Mouse (Mus musculus): ENCODE measurements at regions not wholly inside any gene's neighbourhood (a gene's known extent, or its start where the extent isn't known, plus 50 kb on each side); places are given as distances from the start of the nearest gene placed in this dataset.
A peak's percentile ranks its signal among the peaks of the same experiment; 100 is the strongest.
"Not testable (repeated sequence)": the region's sequence is repeated elsewhere in the genome, so short reads cannot be mapped to it uniquely, and the experiment has no call there.

DNA sequence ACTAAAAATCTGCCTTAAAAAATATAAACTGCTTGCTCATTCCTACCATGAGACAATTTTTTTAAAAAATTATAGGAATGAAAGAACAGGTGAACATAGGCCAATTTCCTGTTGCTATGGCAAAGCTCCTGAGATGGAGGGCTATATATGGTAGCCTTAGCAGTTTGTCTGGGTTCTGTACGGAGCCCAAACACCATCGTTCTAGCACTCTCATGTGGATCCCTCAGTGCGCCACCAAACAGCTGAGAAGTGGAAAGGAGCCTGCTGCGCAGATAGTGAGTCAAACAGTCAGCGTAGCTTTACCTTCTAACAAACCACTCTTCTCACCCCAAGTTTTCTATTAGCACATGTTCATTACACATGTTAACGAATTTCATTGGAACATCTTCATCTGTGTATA lies 168.9 kb upstream of the Plcz1 start:
- no peaks in the 10 kb centered on the region for H3K36me3 ChIP-seq
- H3K4me3 ChIP-seq (replicated peaks): no peak overlapping the region
- H3K9me3 ChIP-seq: no peaks in the 10 kb centered on the region
- H3K4me1 ChIP-seq (replicated peaks): 0 out of 2 replicates have a peak, but pooled peaks cover 2% of the 10 kb centered on the region
- WGBS: 93% methylated on average over 6 of the region's 6 CpGs
- no peak overlapping the region for H3K27ac ChIP-seq
- no peak for ATAC-seq
- no peak overlapping the region for H3K9ac ChIP-seq
- no peaks in the 10 kb centered on the region for H3K27me3 ChIP-seq (replicated peaks)
- H3K4me2 ChIP-seq (replicated peaks): no peak overlapping the region

GRCm38 (mm10) chr6:140209083-140209482 lies 167.8 kb upstream of the Plcz1 start:
- H3K4me3 ChIP-seq (replicated peaks): no peak overlapping the region
- H3K9me3 ChIP-seq: no peaks in the 10 kb centered on the region
- 0 out of 2 replicates have a peak, but pooled peaks have one; percentile 25 for ATAC-seq
- 0 out of 2 replicates have a peak, but pooled peaks cover 2% of the 10 kb centered on the region for H3K4me1 ChIP-seq (replicated peaks)
- H3K4me2 ChIP-seq (replicated peaks): no peak overlapping the region
- H3K36me3 ChIP-seq: no peaks in the 10 kb centered on the region
- H3K9ac ChIP-seq: no peak overlapping the region
- H3K27me3 ChIP-seq (replicated peaks): no peaks in the 10 kb centered on the region
- H3K27ac ChIP-seq: no peak overlapping the region
- 59% methylated on average over 14 of the region's 14 CpGs for WGBS

- Histone ChIP-seq H3K27me3 (replicated peaks) (no peaks in the 10 kb centered on the region), H3K27ac (no peak overlapping the region), H3K4me1 (replicated peaks) (0 out of 2 replicates have a peak, but pooled peaks cover 2% of the 10 kb centered on the region), H3K4me2 (replicated peaks) (no peak overlapping the region), H3K9me3 (no peaks in the 10 kb centered on the region), H3K4me3 (replicated peaks) (no peak overlapping the region), H3K36me3 (no peaks in the 10 kb centered on the region), H3K9ac (no peak overlapping the region)
- no peak for ATAC-seq
- 84% methylated on average over 3 of the region's 3 CpGs for WGBS
These were observed 167.1 kb upstream of the Plcz1 start for GRCm38 (mm10) chr6:140208375-140208774.

DNA sequence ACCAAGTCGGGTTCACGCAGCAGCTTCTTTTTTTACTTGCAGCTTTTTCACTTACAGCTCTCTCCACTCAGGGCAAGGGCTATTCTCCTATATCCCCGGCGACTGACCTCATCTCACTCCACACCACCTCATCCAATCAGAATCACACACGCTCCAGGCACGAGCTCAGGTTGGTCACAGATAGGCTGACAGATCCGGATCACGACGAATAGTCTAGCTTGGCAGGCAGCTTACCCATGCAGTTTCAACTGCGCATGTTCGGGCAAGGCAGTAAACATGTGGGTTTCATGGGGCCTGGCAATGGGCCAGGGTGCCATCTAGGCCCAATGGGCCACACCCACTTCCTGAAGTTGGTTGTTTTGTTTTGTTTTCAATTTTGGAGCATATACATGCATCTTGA lies 165.4 kb upstream of the Plcz1 start:
- not testable (repeated sequence) for H3K9ac ChIP-seq; H3K4me2 ChIP-seq (replicated peaks); H3K4me3 ChIP-seq (replicated peaks); H3K4me1 ChIP-seq (replicated peaks); H3K27ac ChIP-seq; ATAC-seq; H3K9me3 ChIP-seq; H3K36me3 ChIP-seq; H3K27me3 ChIP-seq (replicated peaks)
- WGBS: 89% methylated on average over 11 of the region's 11 CpGs

GRCm38 (mm10) chr6:140201356-140201755 lies 160.1 kb upstream of the Plcz1 start:
- ATAC-seq: no peak
- Histone ChIP-seq H3K36me3 (no peaks in the 10 kb centered on the region), H3K27me3 (replicated peaks) (no peaks in the 10 kb centered on the region), H3K4me3 (replicated peaks) (no peak overlapping the region), H3K27ac (no peak overlapping the region), H3K4me2 (replicated peaks) (no peak overlapping the region), H3K9me3 (no peaks in the 10 kb centered on the region), H3K9ac (no peak overlapping the region), H3K4me1 (replicated peaks) (no peaks in the 10 kb centered on the region)
- 81% methylated on average over 1 of the region's 1 CpGs for WGBS

- H3K36me3 ChIP-seq: no peaks in the 10 kb centered on the region
- no peak overlapping the region for H3K27ac ChIP-seq
- no peak overlapping the region for H3K9ac ChIP-seq
- WGBS: 69% methylated on average over 5 of the region's 5 CpGs
- H3K9me3 ChIP-seq: no peaks in the 10 kb centered on the region
- no peak for ATAC-seq
- H3K27me3 ChIP-seq (replicated peaks): no peaks in the 10 kb centered on the region
- H3K4me2 ChIP-seq (replicated peaks): no peak overlapping the region
- H3K4me3 ChIP-seq (replicated peaks): no peak overlapping the region
- H3K4me1 ChIP-seq (replicated peaks): no peaks in the 10 kb centered on the region
These were observed 159.1 kb upstream of the Plcz1 start for GRCm38 (mm10) chr6:140200322-140200721.

DNA sequence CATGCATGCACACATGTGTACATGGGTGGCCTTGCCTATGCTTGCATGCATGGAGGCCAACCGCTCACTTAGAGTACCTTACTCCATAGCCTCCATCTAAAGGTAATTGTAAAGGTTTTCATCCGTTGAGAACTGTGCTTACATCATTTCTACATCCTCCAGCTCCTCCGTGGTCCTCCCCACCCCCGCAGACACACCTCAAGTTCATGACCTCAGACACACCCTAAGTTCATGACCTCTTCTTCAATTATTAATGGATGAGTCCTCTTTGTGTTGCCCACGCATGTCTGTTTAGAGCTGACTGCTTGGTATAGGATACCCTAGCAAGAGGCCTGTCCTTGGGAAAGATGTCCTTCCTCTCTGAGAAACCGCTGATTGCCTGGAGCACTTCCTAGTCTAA lies 156.8 kb upstream of the Plcz1 start:
- no peak overlapping the region for H3K4me3 ChIP-seq (replicated peaks)
- peaks cover 6% of the 10 kb centered on the region; the same call in 1 of the 2 replicates for H3K4me1 ChIP-seq (replicated peaks)
- no peak overlapping the region for H3K4me2 ChIP-seq (replicated peaks)
- ATAC-seq: no peak
- H3K9me3 ChIP-seq: no peaks in the 10 kb centered on the region
- H3K9ac ChIP-seq: no peak overlapping the region
- no peak overlapping the region for H3K27ac ChIP-seq
- WGBS: 77% methylated on average over 6 of the region's 6 CpGs
- no peaks in the 10 kb centered on the region for H3K36me3 ChIP-seq
- no peaks in the 10 kb centered on the region for H3K27me3 ChIP-seq (replicated peaks)

- H3K9me3 ChIP-seq: no peaks in the 10 kb centered on the region
- WGBS: 69% methylated on average over 8 of the region's 8 CpGs
- H3K27me3 ChIP-seq (replicated peaks): no peaks in the 10 kb centered on the region
- no peak overlapping the region for H3K9ac ChIP-seq
- no peak overlapping the region for H3K4me2 ChIP-seq (replicated peaks)
- no peak overlapping the region for H3K27ac ChIP-seq
- no peak for ATAC-seq
- H3K4me1 ChIP-seq (replicated peaks): peaks cover 6% of the 10 kb centered on the region; the same call in 1 of the 2 replicates
- H3K36me3 ChIP-seq: no peaks in the 10 kb centered on the region
- H3K4me3 ChIP-seq (replicated peaks): no peak overlapping the region
These were observed 155.9 kb upstream of the Plcz1 start for GRCm38 (mm10) chr6:140197113-140197675.

DNA sequence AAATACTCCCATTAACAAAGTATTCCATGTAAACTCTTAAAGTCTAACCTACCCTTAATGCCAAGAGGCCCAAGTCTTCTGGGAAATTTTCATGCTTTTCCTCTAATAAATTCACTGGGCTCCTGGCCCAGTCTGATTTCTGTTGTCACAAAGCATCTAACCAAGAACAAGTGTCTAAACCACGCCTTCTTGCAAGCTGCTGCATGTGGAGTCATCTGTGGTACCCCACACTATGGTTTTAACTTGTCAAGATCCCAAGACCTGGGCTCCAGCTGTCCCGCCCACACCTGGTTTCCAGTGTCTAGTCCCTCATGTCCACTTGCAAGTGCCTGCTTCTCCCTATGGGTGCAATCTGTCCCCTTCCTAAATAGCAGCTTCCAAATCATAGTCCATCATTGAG lies 153.0 kb upstream of the Plcz1 start:
- Histone ChIP-seq H3K4me2 (replicated peaks) (no peak overlapping the region), H3K9me3 (no peaks in the 10 kb centered on the region), H3K4me1 (replicated peaks) (peaks cover 9% of the 10 kb centered on the region; the same call in 1 of the 2 replicates), H3K27me3 (replicated peaks) (no peaks in the 10 kb centered on the region), H3K9ac (no peak overlapping the region), H3K36me3 (no peaks in the 10 kb centered on the region), H3K4me3 (replicated peaks) (no peak overlapping the region), H3K27ac (no peak overlapping the region)
- no peak for ATAC-seq
- WGBS: 90% methylated on average over 2 of the region's 2 CpGs

DNA sequence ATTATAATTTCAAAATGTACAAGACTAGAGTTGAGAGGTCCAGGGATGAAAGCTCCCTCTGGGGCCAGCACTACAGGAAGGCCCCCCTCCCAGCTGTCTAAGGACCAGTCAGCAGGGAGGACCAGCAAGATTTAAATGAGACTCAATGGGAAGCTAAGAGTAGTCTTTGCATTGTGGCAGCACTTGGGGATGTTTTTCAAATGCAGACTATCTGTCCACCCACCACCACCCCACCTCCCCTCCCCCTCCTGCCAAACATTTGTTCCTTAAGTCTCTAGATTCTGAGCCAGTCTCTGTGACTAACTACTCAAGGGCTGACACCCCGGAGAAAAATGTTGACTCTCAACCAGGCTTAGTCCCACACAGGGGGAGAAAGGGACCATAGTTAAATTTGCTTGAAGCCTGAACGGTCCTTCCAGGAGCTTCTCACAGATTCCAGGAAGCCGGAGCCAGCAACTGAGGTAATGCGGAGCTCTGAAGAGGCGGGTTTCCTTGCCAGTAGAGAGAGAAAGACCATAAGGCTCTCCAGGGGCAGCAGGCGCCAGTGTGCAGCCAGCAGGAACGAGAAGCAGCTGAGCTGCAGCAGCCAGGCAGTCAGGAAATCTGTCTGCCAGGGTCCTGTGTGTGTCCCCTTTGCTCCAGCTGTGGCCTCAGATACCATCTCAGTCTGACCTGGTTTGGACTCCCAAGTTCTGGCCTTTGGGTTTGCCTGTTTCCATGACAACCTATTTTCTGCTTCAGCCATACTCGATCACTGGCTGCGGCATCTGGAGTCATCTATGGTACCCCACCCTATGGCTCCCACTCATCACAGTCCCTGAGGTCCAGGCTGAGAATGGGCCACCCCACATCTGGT lies 152.1 kb upstream of the Plcz1 start:
- Histone ChIP-seq H3K27ac (no peak overlapping the region), H3K4me3 (replicated peaks) (no peak overlapping the region), H3K36me3 (no peaks in the 10 kb centered on the region), H3K9ac (no peak overlapping the region), H3K4me2 (replicated peaks) (no peak overlapping the region), H3K27me3 (replicated peaks) (no peaks in the 10 kb centered on the region), H3K9me3 (no peaks in the 10 kb centered on the region), H3K4me1 (replicated peaks) (peaks cover 9% of the 10 kb centered on the region; the same call in 1 of the 2 replicates)
- WGBS: 41% methylated on average over 9 of the region's 9 CpGs
- no peak for ATAC-seq

DNA sequence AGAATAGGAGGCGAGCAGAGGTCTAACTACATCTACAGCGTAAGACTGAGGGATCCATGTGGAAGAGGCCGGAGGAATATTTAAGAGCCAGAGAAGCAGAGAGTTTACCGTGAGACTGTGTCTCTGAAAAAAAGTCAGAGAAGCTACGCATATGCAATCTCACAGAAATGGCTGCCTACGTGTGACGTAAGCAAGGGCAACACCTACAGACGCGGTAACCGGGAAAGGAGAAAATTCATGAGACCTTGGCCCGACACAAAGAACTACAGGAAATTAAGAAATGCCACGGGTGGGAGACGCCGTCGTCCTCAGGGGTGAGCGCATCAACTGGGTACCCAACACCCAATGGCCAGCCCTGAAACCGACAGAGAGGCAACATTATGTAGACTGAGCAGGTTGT lies 151.3 kb upstream of the Plcz1 start:
- H3K4me3 ChIP-seq (replicated peaks): no peak overlapping the region
- ATAC-seq: no peak
- 88% methylated on average over 17 of the region's 17 CpGs for WGBS

DNA sequence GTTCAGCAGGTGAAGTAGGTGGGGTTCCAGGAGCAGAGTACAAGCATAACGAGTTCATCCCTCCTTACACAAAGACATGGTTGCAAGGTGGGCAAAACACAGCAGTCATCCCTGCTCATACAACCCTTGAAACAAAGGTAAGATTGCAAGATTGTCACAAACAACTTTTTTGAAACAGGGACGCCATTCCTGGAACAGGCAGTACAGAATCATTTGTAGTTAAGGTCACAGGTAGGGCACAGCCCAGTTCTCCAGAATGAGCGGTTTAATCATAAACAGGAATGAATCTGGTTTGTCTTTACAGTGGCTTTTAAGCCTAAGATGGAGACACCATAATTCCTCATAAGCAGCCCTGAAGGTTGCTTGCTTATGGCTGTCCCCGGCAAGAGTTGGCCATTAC lies 150.1 kb upstream of the Plcz1 start:
- peaks cover 9% of the 10 kb centered on the region; the same call in 1 of the 2 replicates for H3K4me1 ChIP-seq (replicated peaks)
- no peak overlapping the region for H3K4me2 ChIP-seq (replicated peaks)
- no peak overlapping the region for H3K27ac ChIP-seq
- H3K27me3 ChIP-seq (replicated peaks): no peaks in the 10 kb centered on the region
- no peaks in the 10 kb centered on the region for H3K9me3 ChIP-seq
- no peak overlapping the region for H3K9ac ChIP-seq
- H3K4me3 ChIP-seq (replicated peaks): no peak overlapping the region
- WGBS: 55% methylated on average over 4 of the region's 4 CpGs
- H3K36me3 ChIP-seq: no peaks in the 10 kb centered on the region
- ATAC-seq: no peak

More for the DNA sequence above, 151.3 kb upstream of the Plcz1 start:
- Histone ChIP-seq H3K36me3 (no peaks in the 10 kb centered on the region), H3K27me3 (replicated peaks) (no peaks in the 10 kb centered on the region), H3K9me3 (no peaks in the 10 kb centered on the region), H3K4me2 (replicated peaks) (no peak overlapping the region), H3K27ac (no peak overlapping the region), H3K4me1 (replicated peaks) (peaks cover 9% of the 10 kb centered on the region; the same call in 1 of the 2 replicates), H3K9ac (no peak overlapping the region)

DNA sequence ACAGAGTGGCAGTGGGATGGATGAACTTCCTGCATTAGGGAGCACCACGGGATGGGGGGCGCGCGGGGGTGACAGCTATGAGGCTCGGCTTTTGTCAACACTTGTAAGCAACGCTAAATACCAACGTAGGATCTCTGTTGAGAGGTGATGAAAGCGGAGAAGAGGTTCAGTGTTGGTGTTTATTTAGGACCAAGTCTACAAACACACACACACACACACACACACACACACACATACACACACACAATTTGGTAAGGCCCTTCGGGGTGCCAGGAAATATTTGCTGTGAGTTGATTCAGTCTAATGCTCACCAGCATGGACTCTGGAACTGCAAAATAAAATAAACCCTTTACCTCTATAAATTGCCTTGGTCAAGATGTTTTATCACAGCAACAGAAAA lies 148.3 kb upstream of the Plcz1 start:
- Histone ChIP-seq H3K4me3 (replicated peaks) (no peak overlapping the region), H3K27ac (no peak overlapping the region), H3K27me3 (replicated peaks) (no peaks in the 10 kb centered on the region), H3K36me3 (no peaks in the 10 kb centered on the region), H3K9me3 (no peaks in the 10 kb centered on the region), H3K4me2 (replicated peaks) (no peak overlapping the region), H3K9ac (no peak overlapping the region), H3K4me1 (replicated peaks) (peaks cover 9% of the 10 kb centered on the region; the same call in 1 of the 2 replicates)
- 73% methylated on average over 9 of the region's 9 CpGs for WGBS
- ATAC-seq: no peak
